Mouse (Mus musculus) stomach, postnatal 0 days (tissue): ENCODE measurements around the gene Aven.

ENCODE experiments used
- CTCF ChIP-seq: IDR thresholded peaks from 2 replicates; pipeline ENCODE4 v1.5.1; 2016; ENCODE audit warnings: antibody characterized with exemption, low read depth, mild to moderate bottlenecking, moderate library complexity
- EP300 ChIP-seq: optimal IDR thresholded peaks from 2 replicates; pipeline ENCODE3; 2016; ENCODE audit warnings: antibody characterized with exemption

- no peak for TF ChIP-seq CTCF
- no peak for TF ChIP-seq EP300
These were observed 98.7 kb downstream of the Aven start for GRCm38 (mm10) chr2:112591451-112591871.
